Mouse (Mus musculus) adrenal gland, adult 8-10 months (tissue): ENCODE measurements around the gene Etv4. TPM values are rescaled to one million over a fixed set of nuclear protein-coding genes. Genes with fewer than 3 reads are reported as not detected.

ENCODE experiments used
- total RNA-seq, 4 experiments: library from RNA; stranded (reverse); gene quantifications; 2 replicates each; pipeline ENCODE4 v1.2.4; 2022

The Etv4 gene
- total RNA-seq, 4 experiments from 2014 or later: 0.80 to 1.9 (median 1.4) TPM

Other genes with a start within 250 kb of the Etv4 start
- gene Brca1, start 233.4 kb downstream of the Etv4 start, total RNA-seq: 1 to 10 TPM; 1.0 to 3.0 (median 1.3) TPM
- gene Nbr1, start 233.2 kb downstream of the Etv4 start, total RNA-seq: 100 to 1,000 TPM; 127 to 165 (median 149) TPM
- 10 to 100 TPM; 12.6 to 23.8 (median 18.7) TPM for gene Tmem106a, start 203.1 kb downstream of the Etv4 start, total RNA-seq
- not detected for gene Gm11634, start 186.1 kb downstream of the Etv4 start, total RNA-seq
- gene Rdm1, start 158.2 kb downstream of the Etv4 start, total RNA-seq: 10 to 100 TPM; 30.5 to 45.6 (median 33.6) TPM
- gene Arl4d, start 119.8 kb downstream of the Etv4 start, total RNA-seq: 10 to 100 TPM; 12.5 to 22.1 (median 16.4) TPM
- 10 to 100 TPM; 25.0 to 30.3 (median 28.0) TPM for gene Dhx8, start 52.5 kb downstream of the Etv4 start, total RNA-seq
- 1 to 10 TPM; 1.9 to 6.5 (median 4.1) TPM for gene Meox1, start 109.0 kb upstream of the Etv4 start, total RNA-seq
- gene Sost, start 181.6 kb upstream of the Etv4 start, total RNA-seq: not detected
- not detected for gene Cfap97d1, start 198.9 kb upstream of the Etv4 start, total RNA-seq
- gene Dusp3, start 201.6 kb upstream of the Etv4 start, total RNA-seq: 100 to 1,000 TPM; 110 to 201 (median 145) TPM
- gene Mpp3, start 243.1 kb upstream of the Etv4 start, total RNA-seq: 10 to 100 TPM; 14.5 to 75.4 (median 38.7) TPM